Mouse (Mus musculus) midbrain, embryonic 15.5 days (tissue): ENCODE results near the gene Adamts10. TPM values are rescaled to one million over a fixed set of nuclear protein-coding genes. Genes with fewer than 3 reads are reported as not detected.

Experiments used
- ATAC-seq: fragments of 200-750 bp; cut with Nextera tagmentation; replicated peaks from 2 replicates; pipeline ENCODE4 v1.8.0; 2017; ENCODE audit warnings: moderate TSS enrichment
- H3K27ac ChIP-seq: fragments of 300-500 bp; sonication (generic); 2 replicates; pipeline ENCODE4 v1.5.1; 2015; ENCODE audit warnings: mild to moderate bottlenecking, inconsistent platforms
- H3K27me3 ChIP-seq: fragments of 300-500 bp; sonication (generic); replicated peaks from 2 replicates; pipeline ENCODE4 v1.6.1; 2015; ENCODE audit warnings: inconsistent platforms
- H3K36me3 ChIP-seq: fragments of 300-500 bp; sonication (generic); replicated peaks from 2 replicates; pipeline ENCODE4 v1.6.1; 2015; ENCODE audit warnings: inconsistent platforms
- H3K4me1 ChIP-seq: fragments of 300-500 bp; sonication (generic); 2 replicates; pipeline ENCODE4 v1.6.1; 2015; ENCODE audit warnings: inconsistent platforms
- H3K4me2 ChIP-seq: fragments of 300-500 bp; sonication (generic); 2 replicates; pipeline ENCODE4 v1.6.1; 2015; ENCODE audit warnings: inconsistent platforms, mild to moderate bottlenecking, moderate library complexity
- H3K4me3 ChIP-seq: fragments of 300-500 bp; sonication (generic); 2 replicates; pipeline ENCODE4 v1.5.1; 2015; ENCODE audit warnings: mild to moderate bottlenecking, inconsistent platforms
- H3K9ac ChIP-seq: fragments of 300-500 bp; sonication (generic); 2 replicates; pipeline ENCODE4 v1.6.1; 2015; ENCODE audit warnings: mild to moderate bottlenecking, inconsistent platforms
- H3K9me3 ChIP-seq: fragments of 300-500 bp; sonication (generic); 2 replicates; pipeline ENCODE4 v1.6.1; 2016; ENCODE audit warnings: inconsistent platforms
- WGBS: fragments of 180-500 bp; shearing (Covaris S2); methylation state at CpG from one replicate; pipeline ENCODE4 v1.1.7; 2015; ENCODE audit warnings: mixed read lengths; 5-methylcytosine and 5-hydroxymethylcytosine counted together
- polyA plus RNA-seq: library from polyadenylated mRNA; unstranded; fragments of >200 nt; fragmentation: Nextera tagmentation; extraction: Ambion mirVana; gene quantifications from 2 replicates; pipeline ENCODE4 v1.2.1, GENCODE M21; 2015

The Adamts10 gene
- polyA plus RNA-seq, 1 experiment from 2014 or later: 69.7 TPM

GRCm38 (mm10) chr17:33520366-33520765, 3.6 kb upstream of the Adamts10 start:
- Histone ChIP-seq H3K27ac (no peak overlapping the region), H3K4me1 (peaks cover 14% of the 10 kb centered on the region), H3K9me3 (no peaks in the 10 kb centered on the region), H3K4me3 (no peak overlapping the region), H3K36me3 (no peaks in the 10 kb centered on the region), H3K9ac (no peak overlapping the region), H3K27me3 (no peaks in the 10 kb centered on the region), H3K4me2 (no peak overlapping the region)
- WGBS: 67% methylated on average over 1 of the region's 1 CpGs
- no peak for ATAC-seq

GRCm38 (mm10) chr17:33523431-33523917, 530 bp upstream of the Adamts10 start:
- Histone ChIP-seq H3K36me3 (no peaks in the 10 kb centered on the region), H3K4me3 (peak overlapping the region; percentile 78), H3K9me3 (no peaks in the 10 kb centered on the region), H3K9ac (peak overlapping the region; percentile 77), H3K4me2 (peak overlapping the region; percentile 57), H3K27ac (peak overlapping the region; percentile 80), H3K4me1 (peaks cover 33% of the 10 kb centered on the region), H3K27me3 (no peaks in the 10 kb centered on the region)
- ATAC-seq: peak; percentile 54
- WGBS: 3% methylated on average over 13 of the region's 13 CpGs

- 5% methylated on average over 2 of the region's 2 CpGs for WGBS
- Histone ChIP-seq H3K4me3 (peak overlapping the region; percentile 78), H3K4me1 (peaks cover 33% of the 10 kb centered on the region), H3K9me3 (no peaks in the 10 kb centered on the region), H3K4me2 (peak overlapping the region; percentile 57), H3K9ac (peak overlapping the region; percentile 77), H3K36me3 (peaks cover 8% of the 10 kb centered on the region; the same call in 1 of the 2 replicates), H3K27me3 (no peaks in the 10 kb centered on the region), H3K27ac (peak overlapping the region; percentile 80; the same call in 1 of the 2 replicates)
- ATAC-seq: peak; percentile 43
These were observed 886 bp downstream of the Adamts10 start for GRCm38 (mm10) chr17:33524806-33525373.

GRCm38 (mm10) chr17:33526506-33526905, 2.5 kb downstream of the Adamts10 start:
- Histone ChIP-seq H3K27me3 (no peaks in the 10 kb centered on the region), H3K9me3 (no peaks in the 10 kb centered on the region), H3K36me3 (peaks cover 16% of the 10 kb centered on the region; the same call in 1 of the 2 replicates), H3K27ac (no peak overlapping the region), H3K4me3 (no peak overlapping the region), H3K4me2 (no peak overlapping the region), H3K4me1 (peaks cover 33% of the 10 kb centered on the region), H3K9ac (no peak overlapping the region)
- ATAC-seq: no peak
- WGBS: 55% methylated on average over 3 of the region's 3 CpGs

- H3K27ac ChIP-seq: no peak overlapping the region
- no peaks in the 10 kb centered on the region for H3K27me3 ChIP-seq
- H3K4me3 ChIP-seq: no peak overlapping the region
- no peak overlapping the region for H3K9ac ChIP-seq
- WGBS: 93% methylated on average over 3 of the region's 3 CpGs
- no peaks in the 10 kb centered on the region for H3K4me1 ChIP-seq
- H3K4me2 ChIP-seq: no peak overlapping the region
- peaks cover 21% of the 10 kb centered on the region for H3K36me3 ChIP-seq
- H3K9me3 ChIP-seq: no peaks in the 10 kb centered on the region
- no peak for ATAC-seq
These were observed 15.2 kb downstream of the Adamts10 start for GRCm38 (mm10) chr17:33539106-33539675.

GRCm38 (mm10) chr17:33539878-33540277, 15.9 kb downstream of the Adamts10 start:
- Histone ChIP-seq H3K4me2 (no peak overlapping the region), H3K4me1 (no peaks in the 10 kb centered on the region), H3K27ac (no peak overlapping the region), H3K27me3 (no peaks in the 10 kb centered on the region), H3K9me3 (no peaks in the 10 kb centered on the region), H3K9ac (no peak overlapping the region), H3K36me3 (peaks cover 21% of the 10 kb centered on the region), H3K4me3 (no peak overlapping the region)
- ATAC-seq: no peak
- WGBS: 96% methylated on average over 4 of the region's 4 CpGs

GRCm38 (mm10) chr17:33549212-33549611, 25.2 kb downstream of the Adamts10 start:
- H3K4me2 ChIP-seq: no peak overlapping the region
- 93% methylated on average over 6 of the region's 6 CpGs for whole genome bisulfite sequencing
- no peak overlapping the region for H3K27ac ChIP-seq
- H3K9me3 ChIP-seq: no peaks in the 10 kb centered on the region
- 0 out of 2 replicates have a peak, but pooled peaks cover 15% of the 10 kb centered on the region for H3K36me3 ChIP-seq
- H3K27me3 ChIP-seq: no peaks in the 10 kb centered on the region
- no peak overlapping the region for H3K9ac ChIP-seq
- no peak for ATAC-seq
- no peak overlapping the region for H3K4me3 ChIP-seq
- no peaks in the 10 kb centered on the region for H3K4me1 ChIP-seq

- Histone ChIP-seq H3K9ac (no peak overlapping the region), H3K4me2 (no peak overlapping the region), H3K27ac (no peak overlapping the region), H3K4me1 (no peaks in the 10 kb centered on the region), H3K9me3 (no peaks in the 10 kb centered on the region), H3K27me3 (no peaks in the 10 kb centered on the region), H3K4me3 (no peak overlapping the region), H3K36me3 (0 out of 2 replicates have a peak, but pooled peaks cover 11% of the 10 kb centered on the region)
- WGBS: 86% methylated on average over 10 of the region's 10 CpGs
- no peak for ATAC-seq
These were observed 26.4 kb downstream of the Adamts10 start for GRCm38 (mm10) chr17:33550388-33550787.

- Histone ChIP-seq H3K9me3 (no peaks in the 10 kb centered on the region), H3K4me2 (no peak overlapping the region), H3K9ac (no peak overlapping the region), H3K27ac (no peak overlapping the region), H3K4me1 (no peaks in the 10 kb centered on the region), H3K27me3 (no peaks in the 10 kb centered on the region), H3K36me3 (0 out of 2 replicates have a peak, but pooled peaks cover 9% of the 10 kb centered on the region), H3K4me3 (no peak overlapping the region)
- ATAC-seq: no peak
- 92% methylated on average over 4 of the region's 4 CpGs for WGBS
These were observed 28.1 kb downstream of the Adamts10 start for GRCm38 (mm10) chr17:33552113-33552512.

GRCm38 (mm10) chr17:33552964-33553363, 29.0 kb downstream of the Adamts10 start:
- Histone ChIP-seq H3K9ac (no peak overlapping the region), H3K36me3 (0 out of 2 replicates have a peak, but pooled peaks cover 9% of the 10 kb centered on the region), H3K9me3 (no peaks in the 10 kb centered on the region), H3K27me3 (no peaks in the 10 kb centered on the region), H3K27ac (no peak overlapping the region), H3K4me1 (no peaks in the 10 kb centered on the region), H3K4me3 (no peak overlapping the region), H3K4me2 (no peak overlapping the region)
- 50% methylated on average over 4 of the region's 4 CpGs for whole genome bisulfite sequencing
- ATAC-seq: 0 out of 2 replicates have a peak, but pooled peaks have one; percentile 30

GRCm38 (mm10) chr17:33554536-33554935, 30.5 kb downstream of the Adamts10 start:
- Histone ChIP-seq H3K36me3 (0 out of 2 replicates have a peak, but pooled peaks cover 2% of the 10 kb centered on the region), H3K4me1 (no peaks in the 10 kb centered on the region), H3K27ac (no peak overlapping the region), H3K9ac (no peak overlapping the region), H3K27me3 (no peaks in the 10 kb centered on the region), H3K4me2 (no peak overlapping the region), H3K4me3 (no peak overlapping the region), H3K9me3 (no peaks in the 10 kb centered on the region)
- WGBS: 100% methylated on average over 1 of the region's 1 CpGs
- ATAC-seq: no peak

GRCm38 (mm10) chr17:33555223-33555855, 31.3 kb downstream of the Adamts10 start, which contains the start of gene Myo1f:
Gene Myo1f, plus strand, starts transcription at chr17:33555707.
- H3K4me3 ChIP-seq: no peak within 1 kb of the TSS
- no peaks in the 10 kb centered on the region for H3K27me3 ChIP-seq
- H3K9ac ChIP-seq: no peak within 1 kb of the TSS
- H3K27ac ChIP-seq: no peak within 1 kb of the TSS
- WGBS: 53% methylated on average over 6 of the region's 6 CpGs
- no peaks in the 10 kb centered on the region for H3K9me3 ChIP-seq
- no peak for ATAC-seq
- no peaks in the 10 kb centered on the region for H3K36me3 ChIP-seq
- no peak within 1 kb of the TSS for H3K4me2 ChIP-seq
- no peaks in the 10 kb centered on the region for H3K4me1 ChIP-seq
